Mouse (Mus musculus) c-Kit-negative CD71-positive TER-119-positive erythroid progenitor cells, embryonic 14.5 days (primary cell): ENCODE results near the gene Zfp263.

Experiments
- DNase-seq: peaks from one replicate; pipeline ENCODE4 v3.0.0-alpha.2; 2013; ENCODE audit warnings: low read depth, low spot score

Zfp263 gene

GRCm38 (mm10) chr16:3743503-3744185 is at the start of gene Zfp263:
Zfp263 (plus strand) TSS chr16:3744093.
- peak; percentile 89 for DNase-seq

GRCm38 (mm10) chr16:3699281-3699680 is 44.6 kb upstream of the Zfp263 start:
- no peak for DNase-seq

GRCm38 (mm10) chr16:3700893-3701292 is 43.0 kb upstream of the Zfp263 start:
- DNase-seq: no peak

- no peak for DNase-seq
Observed at GRCm38 (mm10) chr16:3706680-3707079, 37.2 kb upstream of the Zfp263 start.

GRCm38 (mm10) chr16:3714731-3715130 is 29.2 kb upstream of the Zfp263 start:
- no peak for DNase-seq

- DNase-seq: no peak
Observed at GRCm38 (mm10) chr16:3717980-3718379, 25.9 kb upstream of the Zfp263 start, which contains the start of gene Mefv. Mefv (minus strand) TSS chr16:3718097.

GRCm38 (mm10) chr16:3723231-3723630 is 20.7 kb upstream of the Zfp263 start:
- no peak for DNase-seq

GRCm38 (mm10) chr16:3727980-3728720 is 15.7 kb upstream of the Zfp263 start:
- DNase-seq: no peak

GRCm38 (mm10) chr16:3732612-3733011 is 11.3 kb upstream of the Zfp263 start:
- no peak for DNase-seq

GRCm38 (mm10) chr16:3733198-3733732 is 10.6 kb upstream of the Zfp263 start:
- DNase-seq: no peak

- DNase-seq: no peak
Observed at GRCm38 (mm10) chr16:3742466-3742865, 1.4 kb upstream of the Zfp263 start.

- DNase-seq: no peak
Observed at GRCm38 (mm10) chr16:3744186-3744700, 350 bp downstream of the Zfp263 start.

- no peak for DNase-seq
Observed at GRCm38 (mm10) chr16:3745656-3746055, 1.8 kb downstream of the Zfp263 start.

- no peak for DNase-seq
Observed at GRCm38 (mm10) chr16:3748976-3749375, 5.1 kb downstream of the Zfp263 start.

- DNase-seq: no peak
Observed at GRCm38 (mm10) chr16:3771603-3772002, 27.7 kb downstream of the Zfp263 start.

- DNase-seq: no peak
Observed at GRCm38 (mm10) chr16:3776365-3776764, 32.5 kb downstream of the Zfp263 start.

GRCm38 (mm10) chr16:3777986-3778385 is 34.1 kb downstream of the Zfp263 start:
- no peak for DNase-seq

GRCm38 (mm10) chr16:3781237-3781636 is 37.3 kb downstream of the Zfp263 start:
- no peak for DNase-seq

- DNase-seq: no peak
Observed at GRCm38 (mm10) chr16:3788394-3788793, 44.5 kb downstream of the Zfp263 start.
